Mouse (Mus musculus): ENCODE results near the gene Rufy4. TPM values are rescaled to one million over a fixed set of nuclear protein-coding genes. Genes with fewer than 3 reads are reported as not detected.

Rufy4 gene
- polyA plus RNA-seq (2012; rRNA removed), result 0.11 and 0.15 TPM in 2 replicates

DNA sequence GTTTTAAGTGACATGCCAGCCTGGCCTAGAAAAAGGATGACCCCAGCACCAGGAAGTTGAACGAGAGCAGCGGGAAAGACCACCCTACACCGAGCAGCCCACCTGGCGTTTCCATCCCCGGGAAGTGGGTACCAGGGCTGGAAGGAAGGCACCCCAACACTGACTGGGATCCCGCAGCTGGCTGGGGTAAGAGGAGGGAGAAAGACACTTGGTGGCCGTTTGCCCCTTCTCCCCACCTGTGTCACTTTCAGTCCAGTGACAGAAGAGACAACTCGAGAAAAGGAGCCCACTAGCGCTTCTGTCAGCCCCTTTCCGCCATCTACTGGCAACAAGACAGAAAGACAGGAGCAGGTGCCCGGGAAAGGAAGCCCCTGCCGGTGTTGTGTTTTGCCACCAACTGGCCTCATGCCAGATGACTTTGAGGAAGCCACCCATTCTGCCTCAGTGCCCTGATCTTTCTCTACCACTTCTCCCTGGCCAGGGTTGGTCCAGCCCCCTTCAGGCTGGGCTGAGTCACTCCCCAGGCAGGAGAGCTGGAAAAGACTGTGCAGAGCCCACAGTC, at the start of gene Rufy4:
Gene Rufy4 (plus strand): TSS at position 551 of the 562 bp plus-strand sequence.
- DNase-seq (ENCODE audit: low read depth, low spot score), result peak; percentile 19
- 1% methylated on average over 12 of the region's 12 CpGs for WGBS

DNA sequence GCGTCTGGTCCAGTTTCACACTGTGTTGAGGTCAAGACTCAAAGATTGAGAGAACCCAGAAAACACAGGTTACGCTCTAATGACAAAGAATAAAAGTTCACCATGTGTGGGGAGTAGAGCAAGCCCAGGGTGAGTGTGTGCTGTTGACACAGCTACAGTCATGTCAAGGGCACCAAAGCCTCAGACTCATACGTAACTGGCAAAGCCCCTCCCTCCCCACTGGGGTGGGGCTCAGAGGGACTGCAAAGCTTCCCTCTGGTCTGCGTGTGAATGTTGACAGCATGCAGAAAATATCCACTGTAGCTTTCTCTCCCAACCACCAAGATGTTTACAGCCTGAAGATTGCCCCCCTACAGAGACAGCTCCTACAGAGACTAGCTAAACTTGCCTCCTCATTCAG, 49.1 kb upstream of the Rufy4 start:
- DNase-seq (ENCODE audit: low read depth, low spot score), result no peak
- 50% methylated on average over 4 of the region's 4 CpGs for WGBS

DNA sequence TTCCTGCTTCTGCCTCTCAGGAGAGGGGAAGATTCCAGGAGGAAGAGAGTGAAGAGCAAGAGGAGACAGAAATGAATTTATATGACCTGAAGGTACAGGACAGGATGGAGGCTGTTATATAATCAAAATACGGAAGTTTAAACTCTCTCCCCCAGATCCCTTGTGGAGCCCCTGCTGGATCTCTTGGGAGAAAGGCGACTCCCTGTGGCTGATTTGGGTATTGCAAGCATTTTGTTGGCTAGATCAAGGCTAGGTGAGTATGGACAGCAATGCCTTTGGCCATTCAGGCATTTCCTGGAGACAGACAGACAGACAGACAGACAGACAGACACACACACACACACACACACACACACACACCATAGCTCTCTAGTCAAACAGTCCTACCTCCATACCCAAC, 48.0 kb upstream of the Rufy4 start:
- no peak for DNase-seq (ENCODE audit: low read depth, low spot score)
- WGBS, result 4% methylated on average over 2 of the region's 2 CpGs

DNA sequence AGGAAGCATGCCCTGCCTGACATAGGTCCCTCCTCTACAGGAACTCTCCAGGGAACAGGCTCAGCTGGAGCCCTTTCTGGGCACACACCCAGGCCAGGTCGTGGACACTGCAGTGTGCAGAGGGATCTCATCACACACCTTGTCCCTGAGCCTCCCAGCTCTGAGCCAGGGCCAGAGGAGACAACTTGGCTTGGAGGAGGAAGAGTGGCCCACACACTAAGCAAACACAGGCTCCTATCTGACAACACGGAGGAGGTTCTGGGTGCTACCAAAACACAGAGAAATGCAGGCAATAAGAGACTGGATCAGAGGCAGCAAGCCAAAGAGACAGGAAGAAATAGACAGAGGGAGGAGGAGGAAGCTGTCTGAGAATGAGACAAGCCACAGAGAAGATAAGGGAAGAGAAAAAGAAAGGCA, 43.8 kb upstream of the Rufy4 start:
- 1% methylated on average over 2 of the region's 2 CpGs for WGBS
- DNase-seq (ENCODE audit: low read depth, low spot score), result no peak

DNA sequence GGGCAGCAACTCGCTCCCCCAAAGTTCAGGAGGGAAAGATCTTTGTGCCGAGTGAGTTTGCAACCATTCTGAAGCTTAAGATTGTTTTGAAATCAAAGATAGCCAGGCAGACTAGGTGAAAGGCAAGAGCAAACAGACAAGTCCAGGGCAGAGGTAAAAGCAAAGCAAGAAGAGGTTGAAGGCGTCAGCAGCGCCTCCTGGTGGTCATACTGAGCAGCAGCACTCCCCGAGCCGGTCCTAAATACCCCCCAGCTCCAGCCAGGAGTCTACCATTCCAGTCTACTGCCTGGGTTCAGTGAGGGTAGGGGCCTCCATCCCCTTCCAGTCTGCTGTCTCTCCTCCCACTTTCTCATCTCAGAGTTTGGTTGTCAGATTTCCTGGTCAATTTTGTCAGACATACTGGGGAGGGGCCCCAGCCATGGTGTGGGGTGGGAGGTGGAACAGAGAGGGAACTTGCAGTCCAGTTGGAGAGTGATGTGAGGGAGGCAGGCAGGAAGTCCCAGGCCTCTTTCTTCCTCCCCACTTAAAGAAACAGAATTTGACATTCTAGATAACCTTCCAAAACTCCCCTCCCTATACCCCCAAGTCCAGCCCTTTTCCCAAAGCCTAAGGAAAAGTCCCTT, 42.4 kb upstream of the Rufy4 start:
- no peak for DNase-seq (ENCODE audit: low read depth, low spot score)
- 9% methylated on average over 6 of the region's 6 CpGs for WGBS

DNA sequence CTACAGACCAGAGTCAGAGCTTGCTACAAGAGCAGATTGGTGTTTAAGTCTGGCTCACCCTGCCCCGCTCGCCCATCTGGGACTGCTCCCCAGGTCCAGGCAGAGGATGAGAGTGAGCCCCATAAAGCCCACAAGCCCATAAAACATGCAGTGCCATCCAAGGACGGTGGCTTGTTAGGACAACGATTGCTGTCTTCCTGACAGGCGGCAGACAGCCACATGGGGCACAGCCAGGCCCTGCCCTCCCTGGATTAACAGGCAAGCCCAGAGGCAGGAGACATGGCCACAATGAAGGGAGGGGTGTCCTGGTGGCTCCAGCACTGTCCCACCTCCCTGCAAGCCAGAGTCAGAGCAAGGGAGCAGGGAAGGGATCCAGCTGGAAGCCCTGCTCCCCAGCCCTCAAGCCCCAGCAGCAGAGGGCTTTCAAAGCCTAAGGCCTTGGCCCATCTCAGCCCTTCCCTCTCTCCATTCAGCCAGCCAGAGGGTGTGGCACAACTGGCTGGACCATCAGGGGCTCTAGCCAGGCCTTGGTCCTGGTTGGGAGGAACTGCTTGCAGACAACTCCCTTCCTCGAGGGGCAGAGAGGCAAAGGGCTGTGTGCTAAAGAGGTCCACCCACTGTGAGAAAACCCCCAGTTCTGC, 41.2 kb upstream of the Rufy4 start:
- no peak for DNase-seq (ENCODE audit: low read depth, low spot score)
- 39% methylated on average over 6 of the region's 6 CpGs for WGBS

DNA sequence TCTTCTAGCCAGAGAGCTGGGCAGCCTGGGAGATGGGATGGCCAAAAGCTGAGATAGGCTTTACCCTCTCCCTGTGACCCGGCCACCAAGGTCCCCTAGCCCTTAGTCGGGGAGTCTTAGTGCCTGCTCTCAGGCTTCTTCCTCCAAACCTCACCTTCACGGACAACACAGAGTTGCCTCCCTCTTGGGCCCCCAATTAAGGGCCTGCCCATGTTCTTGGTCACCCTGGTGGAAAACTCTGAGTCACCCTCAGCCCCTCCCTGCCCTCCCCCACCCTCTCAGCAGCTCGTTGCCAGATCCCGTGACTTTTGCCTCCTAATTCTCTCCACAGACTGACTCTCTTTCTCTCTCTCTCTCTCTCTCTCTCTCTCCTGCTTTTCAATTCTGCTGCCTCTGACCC, 40.6 kb upstream of the Rufy4 start:
- WGBS, result 36% methylated on average over 5 of the region's 5 CpGs
- no peak for DNase-seq (ENCODE audit: low read depth, low spot score)

DNA sequence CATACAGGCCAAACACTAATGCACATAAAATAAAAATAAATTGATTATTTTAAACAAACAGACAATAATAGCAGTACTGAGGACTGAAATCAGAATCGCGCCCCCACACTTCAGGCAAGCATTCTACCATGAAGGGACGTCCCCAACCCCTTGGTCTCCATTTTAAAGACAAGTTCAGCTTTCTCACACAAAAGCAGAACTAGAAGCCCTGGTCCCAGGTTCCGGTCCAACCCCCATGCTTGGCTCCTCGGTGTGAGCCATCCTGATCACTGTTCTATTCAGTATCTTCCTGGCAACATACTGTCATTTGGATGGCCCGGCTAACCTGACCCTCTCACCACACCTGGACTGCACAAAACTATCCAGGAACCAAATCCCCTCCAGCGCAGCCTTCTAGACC, 39.8 kb upstream of the Rufy4 start:
- WGBS, result 94% methylated on average over 7 of the region's 7 CpGs
- DNase-seq (ENCODE audit: low read depth, low spot score), result no peak

DNA sequence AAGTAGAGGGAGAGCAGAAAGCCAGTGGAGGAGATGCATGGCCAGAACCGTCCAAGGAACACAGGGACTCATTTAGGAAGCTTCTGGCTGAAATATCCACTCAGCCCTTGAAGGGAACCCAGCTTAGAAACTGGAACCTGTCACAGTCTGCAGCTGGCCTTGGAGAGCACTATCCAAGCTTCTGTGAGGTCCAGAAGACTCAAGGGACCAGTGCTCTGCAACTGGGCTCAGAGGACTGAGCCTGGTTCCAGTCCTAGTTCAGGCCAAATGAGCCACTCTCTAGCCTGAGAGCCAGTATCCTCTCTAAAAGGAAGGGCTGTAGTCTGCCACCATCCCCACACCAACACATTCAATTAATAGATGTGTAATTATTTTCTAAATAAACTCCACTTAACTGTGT, 36.8 kb upstream of the Rufy4 start:
- no peak for DNase-seq (ENCODE audit: low read depth, low spot score)
- WGBS, result 71% methylated on average over 1 of the region's 1 CpGs

DNA sequence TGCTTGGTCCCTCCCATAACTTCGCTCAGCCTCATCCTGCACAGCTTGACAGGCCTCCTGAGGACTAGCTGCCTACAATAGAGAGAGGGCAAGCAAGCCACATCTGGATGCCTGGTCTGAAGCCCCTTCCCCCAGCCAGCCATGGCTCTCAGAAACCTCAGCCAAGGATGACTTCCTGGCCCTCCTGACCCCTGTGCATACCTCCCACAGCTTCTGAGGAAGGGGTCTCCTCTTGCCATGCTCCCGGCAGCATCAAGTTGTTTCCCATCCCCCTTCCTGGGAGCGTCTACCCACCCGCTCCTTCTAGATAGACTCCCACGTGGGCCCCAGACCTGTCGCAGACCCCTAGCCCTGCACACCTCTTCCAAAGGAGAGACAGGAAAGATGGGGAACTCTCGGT, 35.0 kb upstream of the Rufy4 start:
- WGBS, result 69% methylated on average over 7 of the region's 7 CpGs
- DNase-seq (ENCODE audit: low read depth, low spot score), result no peak

DNA sequence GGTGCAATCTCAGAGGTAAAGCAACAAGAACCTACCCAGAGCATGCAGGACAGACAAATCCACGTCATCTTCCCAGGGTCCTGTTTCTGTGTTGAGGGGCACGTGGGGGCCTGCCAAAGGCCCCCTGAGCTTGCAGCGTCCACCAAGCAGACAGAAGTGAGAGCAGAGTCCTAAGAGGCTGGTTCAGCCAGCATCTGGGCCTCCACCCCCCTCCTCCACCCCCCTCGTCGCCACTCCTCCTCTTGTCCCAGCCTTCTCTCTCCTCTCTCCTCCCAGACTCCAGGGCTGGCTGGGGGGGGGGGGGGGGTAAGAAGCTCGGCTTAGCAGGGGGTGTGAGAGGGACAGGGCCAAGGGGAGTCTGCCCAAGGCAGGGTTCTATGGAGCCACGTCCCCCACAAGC, 34.2 kb upstream of the Rufy4 start:
- WGBS, result 45% methylated on average over 7 of the region's 7 CpGs
- no peak for DNase-seq (ENCODE audit: low read depth, low spot score)

DNA sequence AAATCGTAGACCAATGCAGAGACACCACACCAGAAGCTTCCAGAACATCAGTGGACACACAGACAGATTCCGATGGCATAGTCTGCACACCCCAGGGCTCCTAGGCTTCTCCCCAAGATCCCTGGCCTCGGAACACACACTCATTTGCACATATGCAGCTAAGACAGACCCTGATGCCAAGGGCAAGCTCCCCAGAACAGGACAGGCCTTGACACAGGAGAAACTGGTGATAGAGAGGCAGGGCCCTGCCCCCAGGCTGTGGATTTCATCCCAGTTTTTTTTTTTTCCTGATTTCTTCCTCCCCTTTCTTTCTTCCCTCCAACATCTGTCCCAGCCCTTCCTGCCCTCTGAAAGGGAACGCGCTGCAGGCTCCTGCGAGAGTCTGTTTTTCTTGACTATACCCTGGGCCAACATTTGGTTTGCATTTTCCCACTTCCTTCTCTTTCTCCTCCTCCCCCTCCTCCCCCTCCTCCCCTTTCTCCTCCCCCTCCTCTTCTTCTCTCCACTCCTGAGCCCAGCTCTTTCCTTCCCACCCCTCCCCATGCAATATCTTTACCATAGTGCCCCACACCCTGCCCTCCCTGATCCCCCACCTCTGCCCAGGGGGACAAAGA, 33.6 kb upstream of the Rufy4 start:
- 53% methylated on average over 6 of the region's 6 CpGs for WGBS
- DNase-seq (ENCODE audit: low read depth, low spot score), result no peak

DNA sequence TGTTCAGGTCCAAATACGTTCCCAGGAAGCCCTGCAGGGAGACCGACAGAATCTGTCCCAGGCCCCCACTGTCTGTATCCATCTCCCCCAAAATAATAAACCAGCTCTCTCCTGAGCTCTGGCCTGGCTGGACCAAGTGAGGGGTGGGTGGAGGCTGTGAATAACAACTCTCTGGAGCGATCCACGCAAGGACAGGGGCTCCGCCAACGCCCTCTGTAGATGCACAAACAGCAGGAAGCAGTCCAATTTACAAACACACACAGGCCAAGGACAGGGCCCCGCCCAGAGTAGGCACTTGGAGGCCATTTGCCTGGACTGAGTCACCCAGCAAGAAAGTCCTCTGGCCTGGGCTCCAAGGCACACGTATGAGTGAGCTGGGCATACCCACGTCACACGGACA, 33.1 kb upstream of the Rufy4 start:
- WGBS, result 25% methylated on average over 10 of the region's 10 CpGs
- no peak for DNase-seq (ENCODE audit: low read depth, low spot score)

DNA sequence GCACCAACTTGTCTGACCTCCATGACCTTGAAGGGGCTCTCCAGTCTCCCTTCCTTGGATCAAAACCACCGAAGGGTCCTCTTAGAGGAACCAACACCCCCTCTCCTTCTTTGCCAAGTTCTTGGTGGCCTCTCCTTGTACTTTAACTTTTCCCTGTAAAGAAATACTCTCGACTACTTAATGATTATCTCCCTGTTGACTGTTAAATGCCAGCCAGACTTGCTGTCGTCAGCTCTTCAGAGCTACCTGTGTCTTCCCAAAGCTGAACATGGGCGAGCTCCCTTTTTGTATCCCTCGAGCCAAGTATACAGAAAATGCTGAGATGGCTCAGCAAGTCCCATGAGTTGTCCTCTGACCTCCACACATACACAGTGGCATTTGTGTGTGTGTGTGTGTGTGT, 31.9 kb upstream of the Rufy4 start:
- 85% methylated on average over 5 of the region's 5 CpGs for WGBS
- DNase-seq (ENCODE audit: low read depth, low spot score), result no peak

DNA sequence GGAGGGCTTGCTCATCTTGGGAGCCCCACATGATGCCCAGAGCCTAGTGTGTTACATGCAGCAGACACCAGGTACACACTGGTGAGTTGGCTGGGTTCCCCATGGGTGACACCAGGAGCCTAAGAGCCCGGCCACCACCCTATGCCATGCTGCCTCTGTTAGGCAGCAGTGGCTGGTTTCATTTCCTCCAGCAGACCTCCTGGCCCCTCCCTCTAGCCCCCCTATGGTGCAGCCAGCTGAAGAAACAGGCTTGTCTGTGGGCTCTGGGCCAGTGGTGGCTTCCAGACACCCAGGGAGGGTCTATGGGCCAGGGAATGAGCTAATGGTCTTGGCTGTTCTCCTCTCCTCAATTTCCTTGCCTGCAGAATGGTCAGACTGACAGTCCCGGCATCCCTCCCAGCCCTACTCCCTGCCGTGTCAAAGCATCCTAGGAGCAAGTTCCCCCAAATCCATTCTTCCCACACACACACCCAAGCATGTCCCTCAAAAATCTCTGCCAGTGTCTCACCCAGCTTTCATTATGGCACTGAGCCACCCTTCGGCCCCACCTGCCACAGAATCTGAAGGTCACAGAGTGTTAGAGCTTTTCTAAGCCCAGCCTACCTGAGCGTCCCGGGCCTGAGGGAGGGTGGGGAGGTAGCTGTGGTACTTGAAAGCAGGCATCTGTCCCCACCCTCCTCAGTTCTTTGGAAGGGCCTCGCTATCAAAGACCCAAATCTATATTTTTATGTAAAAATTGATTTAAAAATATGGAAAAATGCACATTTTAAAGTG, 30.7 kb upstream of the Rufy4 start:
- 31% methylated on average over 7 of the region's 7 CpGs for WGBS
- no peak for DNase-seq (ENCODE audit: low read depth, low spot score)

DNA sequence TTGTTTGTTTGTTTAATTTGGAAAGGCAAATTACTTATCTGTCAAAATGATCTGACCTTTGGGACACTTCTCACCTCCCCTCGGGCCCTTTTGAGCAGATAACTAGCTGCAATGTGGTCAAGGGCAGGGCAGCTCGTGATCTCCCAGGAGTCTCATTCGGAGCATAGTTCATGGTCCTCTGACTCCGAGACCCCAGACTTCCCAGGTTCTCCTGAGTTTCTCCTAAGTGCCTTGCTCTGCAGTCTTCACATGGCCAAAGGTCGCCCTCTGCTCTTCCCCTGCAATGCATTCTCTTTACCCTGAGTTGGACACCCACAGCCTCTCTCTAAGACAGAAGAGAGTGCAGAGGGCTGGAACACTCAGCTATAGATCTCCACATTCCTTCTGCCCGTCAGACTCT, 30.0 kb upstream of the Rufy4 start:
- no peak for DNase-seq (ENCODE audit: low read depth, low spot score)
- 49% methylated on average over 6 of the region's 6 CpGs for WGBS

DNA sequence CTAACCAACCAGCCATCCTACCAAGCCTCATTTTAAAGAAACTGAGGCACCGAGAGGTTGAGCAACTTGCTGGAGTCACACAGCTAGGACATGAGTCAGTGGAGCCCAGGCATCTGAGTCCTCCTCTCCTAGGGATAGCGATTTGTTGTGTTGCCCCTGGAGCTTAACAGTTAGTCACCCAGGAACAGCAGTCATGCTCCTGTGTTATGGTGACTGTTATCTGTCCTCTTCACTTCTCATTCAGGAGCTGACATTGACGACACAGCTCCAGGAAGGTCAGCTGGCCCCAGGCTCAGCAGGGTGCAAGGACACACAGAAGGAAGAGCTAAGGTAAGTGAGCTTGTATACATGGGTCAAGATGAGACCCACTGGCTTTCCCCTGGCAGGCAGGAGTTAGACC, 29.6 kb upstream of the Rufy4 start:
- DNase-seq (ENCODE audit: low read depth, low spot score), result no peak
- 60% methylated on average over 3 of the region's 3 CpGs for WGBS

DNA sequence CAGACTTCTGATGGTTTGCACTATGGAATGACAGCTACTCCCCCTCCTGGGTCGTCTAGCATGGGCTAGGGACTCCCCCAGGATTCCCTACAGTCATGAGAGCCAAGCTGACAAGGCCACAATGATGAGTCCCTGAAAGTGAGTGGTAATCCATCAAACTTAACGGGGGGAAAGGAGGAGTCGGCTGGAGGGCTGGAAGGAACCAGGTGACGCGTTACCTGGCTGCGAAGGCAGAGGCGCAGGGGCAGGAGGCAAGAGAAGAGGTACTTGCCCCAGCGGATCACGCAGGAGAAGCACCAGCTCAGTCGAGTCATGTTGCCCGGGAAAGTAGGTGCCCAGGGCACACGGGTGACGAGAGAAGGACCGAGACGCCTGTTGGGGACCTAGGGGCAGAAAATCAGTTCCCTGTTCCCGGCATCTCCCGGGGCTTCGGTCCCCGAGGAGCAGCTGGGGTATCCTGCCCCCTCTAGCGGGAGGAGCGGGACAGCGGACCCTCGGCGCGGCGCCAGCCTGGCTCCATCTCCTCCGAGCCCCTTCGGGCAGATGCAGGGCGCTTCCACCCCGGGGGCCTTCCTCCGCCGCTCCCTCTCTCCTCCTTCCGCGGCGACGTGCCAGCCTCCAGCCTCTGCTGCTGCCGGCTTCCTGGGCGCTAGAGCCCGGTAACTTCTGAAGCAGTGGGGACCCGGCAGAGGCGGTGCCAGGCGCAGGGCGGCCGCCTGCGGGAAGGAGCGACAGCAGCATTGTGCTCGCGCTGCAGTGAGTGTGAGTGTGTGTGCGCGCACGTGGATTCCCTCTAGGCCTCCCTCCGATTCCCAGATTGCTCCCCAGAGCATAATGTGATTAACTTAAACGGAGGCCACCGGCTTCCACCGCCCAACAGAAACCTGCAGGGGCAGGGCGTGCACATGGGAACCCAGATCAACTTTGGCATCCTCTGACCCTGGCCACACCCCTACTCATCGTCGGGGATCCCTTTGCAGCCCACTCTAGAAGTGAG, 27.0 kb upstream of the Rufy4 start:
- no peak for DNase-seq (ENCODE audit: low read depth, low spot score)
- 2% methylated on average over 58 of the region's 58 CpGs for WGBS

DNA sequence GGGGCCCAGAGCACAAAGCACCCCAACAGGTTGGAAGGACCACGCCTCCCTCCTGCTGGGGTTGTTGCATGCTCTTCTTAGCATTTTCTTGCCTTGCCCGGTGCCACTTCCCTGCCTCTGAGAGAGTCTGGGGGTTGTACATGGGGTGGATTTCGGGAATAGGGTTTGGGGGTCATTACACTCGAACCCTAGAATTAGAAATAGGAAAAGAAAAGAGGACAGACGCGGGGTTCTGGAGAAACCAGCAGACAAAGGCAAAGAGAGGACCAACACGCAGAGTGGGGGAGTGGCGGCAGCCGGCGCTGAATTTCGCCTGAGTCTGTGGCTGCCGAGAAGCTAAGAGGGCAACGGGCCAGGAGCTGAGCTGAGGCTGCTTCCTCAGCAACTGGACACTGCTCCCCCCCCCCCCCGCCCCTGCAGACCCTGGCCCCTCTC, 26.3 kb upstream of the Rufy4 start:
- no peak for DNase-seq (ENCODE audit: low read depth, low spot score)
- under 1% methylated on average over 12 of the region's 14 CpGs for WGBS

All from large intestine, adult 2 months (tissue).